Mouse (Mus musculus): ENCODE measurements around the gene Ttc24.

Ttc24 gene

DNA sequence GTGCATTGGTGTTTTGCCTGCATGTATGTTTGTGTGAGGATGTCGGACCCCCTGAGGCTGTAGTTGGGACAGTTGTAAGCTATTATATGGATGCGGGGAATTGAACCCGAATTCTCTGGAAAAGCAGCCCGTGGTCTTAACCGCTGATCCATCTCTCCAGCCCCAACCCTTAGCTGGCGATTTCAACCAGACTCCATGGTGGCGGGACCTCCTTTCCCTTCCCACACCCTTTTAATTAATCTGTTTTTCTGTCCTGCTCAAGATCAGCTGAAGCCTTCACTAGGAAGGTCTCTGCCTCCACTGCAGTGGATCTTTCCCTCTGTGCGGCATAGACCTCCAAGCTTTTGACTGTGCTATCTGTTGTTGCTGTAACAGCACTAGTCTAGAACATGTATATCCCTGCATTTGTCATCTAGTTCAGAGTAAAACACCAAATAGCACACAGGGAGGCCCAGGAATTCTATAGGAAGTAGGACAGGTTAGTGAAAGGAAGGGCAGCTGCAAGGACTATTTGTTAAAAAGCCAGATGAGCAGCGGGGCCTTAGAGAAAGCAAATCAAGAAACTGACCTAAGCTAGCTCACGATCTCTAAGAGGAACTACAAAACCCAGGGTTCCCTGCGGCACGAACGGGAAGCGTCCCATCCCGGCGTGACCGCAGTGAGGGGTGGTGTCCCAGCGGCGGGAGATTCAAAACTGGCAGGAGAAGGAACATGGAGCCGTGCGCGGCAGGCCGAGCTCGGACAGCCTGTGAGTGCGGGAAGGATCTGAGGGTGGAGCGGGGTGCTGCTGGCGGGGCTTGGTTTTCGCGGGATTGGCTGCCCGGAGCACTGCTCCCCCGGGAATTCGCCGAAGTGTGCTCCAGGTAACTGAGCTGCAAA, 3.5 kb upstream of the Ttc24 start, which contains the start of gene Iqgap3:
Iqgap3 (plus strand) TSS at position 627 of the 879 bp plus-strand sequence.
- peak; percentile 65 to 84 for DNase-seq (ENCODE audit: low spot score in 2 of 2)

DNA sequence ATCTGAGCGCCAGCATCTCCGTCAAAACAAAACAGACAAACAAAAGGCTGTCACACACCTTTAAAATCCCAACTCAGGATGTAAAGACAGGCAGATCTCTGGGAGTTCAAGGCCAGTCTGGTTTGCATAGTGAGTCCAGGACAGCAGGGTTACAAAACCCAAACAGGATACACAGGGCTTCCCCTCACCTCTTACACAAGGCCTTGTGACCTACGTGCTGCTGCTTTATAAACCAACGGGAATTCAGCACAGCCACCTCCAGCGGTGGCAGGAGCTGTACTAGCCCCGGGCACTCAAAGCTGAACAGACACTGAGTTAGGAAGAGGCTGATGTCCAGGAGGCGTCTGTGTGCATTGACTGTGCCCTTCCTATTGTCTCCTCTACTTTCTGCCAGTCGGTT, 663 bp downstream of the Ttc24 start:
- no peak for DNase-seq (ENCODE audit: low spot score in 2 of 2)

DNA sequence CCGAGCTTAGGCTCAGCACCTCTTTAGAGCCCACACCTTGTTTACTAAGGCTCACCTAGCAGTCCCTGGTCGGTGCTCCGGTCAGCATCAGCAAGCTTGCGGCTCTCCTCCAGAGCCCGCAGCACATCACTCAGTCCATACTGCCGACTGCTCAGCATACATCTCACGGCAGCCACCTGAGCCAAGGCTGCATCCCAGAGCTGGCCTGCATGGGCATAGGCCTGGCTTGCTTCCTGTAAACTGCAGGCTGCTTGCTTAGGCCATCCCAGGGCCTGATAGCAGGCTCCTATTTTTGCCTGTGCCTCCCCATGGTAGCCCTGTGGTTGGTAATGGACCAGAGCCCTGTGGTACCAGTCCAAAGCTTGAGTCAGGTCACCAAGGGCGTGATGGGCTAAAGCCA, 3.3 kb downstream of the Ttc24 start:
- no peak for DNase-seq (ENCODE audit: low spot score in 2 of 2)

DNA sequence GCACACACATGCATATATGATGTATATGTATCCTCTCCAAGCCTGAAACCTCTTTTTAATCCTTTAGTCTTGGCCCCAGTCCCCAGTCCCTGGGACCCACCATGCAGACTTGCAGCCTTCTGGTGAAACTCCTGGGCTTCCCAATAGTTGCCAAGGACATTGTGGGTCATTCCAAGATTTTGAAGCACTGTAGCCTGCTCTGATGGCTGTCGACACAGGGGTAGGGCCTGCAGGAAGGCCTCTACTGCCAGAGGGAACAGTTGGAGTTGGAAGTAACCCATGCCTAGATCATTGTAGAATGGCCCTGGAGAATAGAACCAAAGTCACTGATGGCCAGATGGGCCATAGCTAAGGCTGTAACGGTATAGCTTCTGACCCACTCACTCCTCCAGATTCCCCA, 3.8 kb downstream of the Ttc24 start:
- no peak for DNase-seq (ENCODE audit: low spot score in 2 of 2)

DNA sequence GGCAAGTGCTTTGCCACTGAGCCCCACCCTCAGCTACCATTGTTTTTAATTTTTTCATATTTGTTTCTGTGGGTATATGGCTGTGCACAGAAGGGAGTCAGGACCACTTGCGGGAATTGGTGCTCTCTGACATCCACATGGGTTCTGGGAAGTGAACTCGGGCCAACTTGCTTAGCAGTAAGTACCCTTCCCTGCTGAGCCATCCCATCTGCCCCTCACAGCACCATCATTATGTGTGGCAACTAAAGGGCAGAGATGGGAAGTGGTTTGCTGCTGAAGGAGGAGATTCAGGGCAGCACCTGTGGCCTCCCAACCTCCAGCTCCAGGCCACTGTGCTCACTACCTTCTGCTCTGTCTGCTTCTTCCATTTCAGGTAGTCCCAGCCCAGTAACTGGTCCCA, 4.5 kb downstream of the Ttc24 start:
- no peak for DNase-seq (ENCODE audit: low spot score in 2 of 2)

DNA sequence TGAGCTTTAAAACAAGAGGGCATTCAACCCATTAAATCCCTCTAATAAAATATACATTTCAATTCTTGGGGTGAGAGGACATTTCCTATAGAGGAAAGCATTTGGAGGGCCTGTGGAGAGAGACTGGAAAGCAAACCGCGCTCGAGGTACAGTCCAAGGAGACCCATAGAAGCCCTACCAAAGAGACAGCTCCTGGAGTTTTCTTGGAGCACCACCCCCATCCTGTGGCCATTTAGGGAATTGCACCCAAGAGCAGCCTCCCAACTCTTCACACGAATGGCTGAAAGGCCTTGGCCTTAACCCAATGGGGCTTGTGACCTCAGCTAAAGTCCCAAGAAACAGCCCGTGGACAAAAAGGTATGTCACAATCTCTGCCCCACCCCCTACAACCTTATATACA, 6.3 kb downstream of the Ttc24 start:
- DNase-seq (ENCODE audit: low spot score in 2 of 2): peak; percentile 92 to 95

DNA sequence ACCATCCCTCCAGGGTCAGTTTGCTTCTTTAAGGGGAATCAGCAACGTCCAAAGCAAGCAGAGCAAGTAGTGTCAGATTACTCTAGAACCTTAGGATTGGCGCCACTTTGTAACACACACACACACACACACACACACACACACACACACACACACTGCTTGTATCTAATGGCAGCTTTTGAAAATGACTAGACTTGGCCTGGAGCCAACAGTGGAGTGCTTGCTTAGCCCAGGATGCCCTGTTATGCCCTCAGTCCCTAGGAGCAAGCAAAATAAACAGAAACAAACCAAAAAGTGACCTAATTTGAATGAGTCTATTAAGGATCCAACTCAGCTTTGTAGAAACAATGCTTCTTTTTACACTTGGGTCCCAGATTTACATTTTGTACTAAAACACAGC, 9.7 kb downstream of the Ttc24 start:
- DNase-seq (ENCODE audit: low spot score in 2 of 2): no peak

DNA sequence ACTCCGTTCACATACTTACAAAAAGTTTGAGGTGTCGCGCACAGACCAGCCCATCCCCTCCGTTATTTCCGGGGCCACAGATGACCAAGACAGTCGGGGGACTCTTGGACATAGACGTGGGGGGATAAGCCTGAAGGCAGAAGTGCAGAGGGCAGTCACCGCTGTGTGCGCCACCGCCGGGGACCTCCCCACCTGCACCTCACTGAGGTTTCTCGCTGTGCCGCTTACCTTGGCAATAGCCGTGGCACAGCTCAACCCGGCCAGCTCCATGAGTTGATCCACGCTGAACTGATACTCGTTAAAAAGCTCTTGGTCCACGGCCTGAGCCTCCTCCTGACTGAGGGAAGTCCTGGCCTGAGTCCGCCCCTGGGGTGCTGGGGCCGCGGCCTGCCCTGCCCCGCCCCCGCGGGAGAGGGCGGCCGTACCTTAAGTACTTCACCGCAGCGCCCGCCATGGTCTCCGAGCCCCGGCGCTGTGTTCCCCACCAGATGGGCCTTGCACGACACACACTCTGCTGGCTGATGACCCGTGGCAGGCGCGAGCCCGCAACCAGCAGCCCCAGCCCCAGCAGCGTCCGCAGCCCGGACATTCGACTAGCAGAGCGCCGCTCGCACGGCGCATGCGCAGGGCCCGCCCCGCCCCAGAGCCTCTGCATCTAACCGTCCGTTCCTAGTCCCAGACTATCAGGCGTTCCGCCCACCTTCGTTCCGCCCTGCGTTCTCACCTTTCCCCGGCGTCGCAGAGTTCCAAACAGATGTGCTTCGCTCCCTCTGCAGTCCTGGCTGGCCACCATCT, 20.0 kb downstream of the Ttc24 start, which contains the start of gene Naxe:
Naxe (minus strand) TSS at position 594 of the 795 bp plus-strand sequence.
- peak; percentile 64 to 66 for DNase-seq (ENCODE audit: low spot score in 2 of 2)

DNA sequence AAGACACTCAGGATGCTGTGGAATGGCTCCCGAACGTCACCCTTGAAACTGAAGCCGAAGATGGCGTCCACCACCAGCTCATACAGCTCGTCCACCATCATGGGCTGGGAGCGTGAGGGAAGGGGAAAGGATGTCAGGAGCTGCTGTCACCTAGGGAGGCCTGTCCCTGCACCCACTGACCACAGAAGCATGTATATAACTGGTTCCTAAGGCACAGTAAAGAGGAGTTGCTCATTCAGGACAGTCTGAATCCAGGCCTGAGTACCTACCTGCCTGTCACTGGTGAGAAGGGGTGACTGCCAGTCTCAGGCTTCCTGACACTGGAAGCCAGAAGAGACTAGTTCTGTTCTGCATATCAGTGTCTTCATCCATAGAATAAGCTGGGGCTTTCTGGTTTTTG, 21.1 kb downstream of the Ttc24 start:
- no peak for DNase-seq (ENCODE audit: low spot score in 2 of 2)

DNA sequence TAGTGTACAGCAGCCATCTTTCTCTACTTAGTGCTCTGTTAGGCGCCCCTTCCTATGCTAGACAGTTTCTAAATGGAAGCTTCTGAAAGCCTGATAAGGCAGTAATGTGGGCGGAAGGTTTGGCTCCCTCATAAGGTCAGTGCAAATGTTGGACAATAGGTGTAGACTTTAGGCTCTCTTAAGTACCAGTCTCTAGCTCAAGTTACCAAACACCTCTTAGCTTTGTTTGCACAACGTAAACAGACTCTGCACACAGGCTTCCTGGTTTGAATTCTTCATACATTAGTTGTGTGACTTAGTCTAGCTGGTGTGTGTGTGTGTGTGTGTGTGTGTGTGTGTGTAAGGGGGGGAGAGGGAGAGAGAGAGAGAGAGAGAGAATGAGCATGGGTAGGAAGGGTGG, 28.6 kb downstream of the Ttc24 start:
- no peak for DNase-seq (ENCODE audit: low spot score in 2 of 2)

DNA sequence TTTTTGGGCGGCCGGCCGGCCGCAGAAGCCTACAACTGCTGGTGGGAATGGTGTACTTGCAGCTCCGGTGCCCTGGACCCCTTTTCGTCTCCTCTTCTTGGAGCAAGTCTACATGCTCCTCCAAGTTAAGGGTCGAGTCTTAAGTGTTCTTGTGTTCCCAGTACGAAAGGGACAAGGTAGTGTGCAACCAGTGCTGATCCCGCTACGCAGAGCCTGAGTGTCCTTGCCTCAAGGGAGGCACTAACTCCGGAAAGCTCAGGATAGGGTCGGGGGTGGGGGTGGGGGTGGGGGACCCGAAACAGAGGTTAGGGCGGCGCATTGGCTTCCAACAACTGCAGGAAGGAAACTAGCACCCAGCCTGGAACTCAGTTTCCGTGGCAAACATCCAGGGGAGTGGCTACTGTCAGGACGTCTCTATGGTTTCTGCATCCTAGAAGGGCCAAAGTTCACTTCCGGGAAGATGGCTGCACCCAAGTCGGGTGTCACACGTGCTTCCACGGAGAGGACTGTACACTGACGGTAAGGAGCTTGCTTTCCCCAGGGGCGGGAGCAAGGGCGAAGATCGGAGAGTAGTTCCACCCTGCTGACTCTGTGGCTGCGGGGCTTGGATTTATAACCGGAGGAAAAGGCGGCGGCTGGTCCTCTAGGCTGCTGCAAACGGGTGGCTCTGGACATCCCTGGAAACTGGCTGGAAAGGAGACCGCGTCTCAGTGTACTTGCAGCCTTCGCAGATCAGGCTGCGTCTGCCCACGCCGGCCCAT, 35.3 kb downstream of the Ttc24 start, which contains the start of gene Gpatch4:
Gpatch4 (plus strand) TSS at position 448 of the 761 bp plus-strand sequence.
- peak; percentile 54 to 81 for DNase-seq (ENCODE audit: low spot score in 2 of 2)

DNA sequence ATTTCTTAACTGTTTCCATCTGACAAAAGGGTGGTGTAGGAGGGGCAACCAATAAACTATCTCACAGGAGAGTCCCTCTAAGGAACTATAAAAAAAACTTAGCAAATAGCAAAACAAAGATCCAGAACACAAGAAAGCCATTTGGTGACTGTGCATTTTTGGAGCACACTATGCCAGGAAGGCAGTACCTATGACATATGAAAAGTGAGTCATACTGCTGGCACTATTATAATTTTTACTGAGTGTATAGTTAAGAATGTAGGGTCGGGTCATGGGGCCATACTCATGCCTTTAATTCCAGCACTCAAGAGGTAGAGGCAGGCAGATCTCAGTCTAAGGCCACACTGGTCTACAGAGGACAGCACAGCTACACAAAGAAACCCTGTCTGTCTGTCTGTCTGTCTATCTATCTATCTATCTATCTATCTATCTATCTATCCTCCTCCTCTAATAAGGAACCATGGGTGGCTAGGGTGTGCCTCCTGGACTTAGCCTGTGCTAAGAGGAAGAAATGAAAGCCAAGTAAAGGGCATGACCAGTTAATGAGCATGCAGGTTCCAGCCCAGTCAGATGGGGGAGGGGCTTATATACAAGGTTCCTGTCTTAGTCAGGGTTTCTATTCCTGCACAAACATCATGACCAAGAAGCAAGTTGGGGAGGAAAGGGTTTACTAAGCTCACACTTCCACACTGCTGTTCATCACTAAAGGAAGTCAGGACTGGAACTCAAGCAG, 42.4 kb downstream of the Ttc24 start:
- DNase-seq (ENCODE audit: low spot score in 2 of 2): no peak

DNA sequence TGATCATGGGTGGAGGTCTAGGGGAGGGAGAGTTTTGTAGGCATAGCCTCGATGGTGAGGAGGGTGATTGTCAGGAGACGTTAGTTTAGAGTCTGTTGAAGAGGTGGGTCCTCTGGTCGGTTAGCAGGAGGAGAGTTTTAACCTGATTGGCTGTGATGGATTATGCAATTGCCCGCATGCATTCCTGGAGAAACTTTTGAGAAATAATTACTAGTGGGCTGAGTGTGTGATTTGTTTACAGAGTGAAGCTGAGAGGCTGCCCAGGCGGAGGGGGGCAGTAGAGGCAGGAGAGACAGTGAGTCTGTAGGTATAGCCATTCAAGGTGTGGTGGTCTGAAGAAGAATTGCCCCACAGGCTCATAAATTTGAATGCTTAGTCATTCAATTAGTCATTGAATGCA, 44.6 kb downstream of the Ttc24 start:
- no peak for DNase-seq (ENCODE audit: low spot score in 2 of 2)

DNA sequence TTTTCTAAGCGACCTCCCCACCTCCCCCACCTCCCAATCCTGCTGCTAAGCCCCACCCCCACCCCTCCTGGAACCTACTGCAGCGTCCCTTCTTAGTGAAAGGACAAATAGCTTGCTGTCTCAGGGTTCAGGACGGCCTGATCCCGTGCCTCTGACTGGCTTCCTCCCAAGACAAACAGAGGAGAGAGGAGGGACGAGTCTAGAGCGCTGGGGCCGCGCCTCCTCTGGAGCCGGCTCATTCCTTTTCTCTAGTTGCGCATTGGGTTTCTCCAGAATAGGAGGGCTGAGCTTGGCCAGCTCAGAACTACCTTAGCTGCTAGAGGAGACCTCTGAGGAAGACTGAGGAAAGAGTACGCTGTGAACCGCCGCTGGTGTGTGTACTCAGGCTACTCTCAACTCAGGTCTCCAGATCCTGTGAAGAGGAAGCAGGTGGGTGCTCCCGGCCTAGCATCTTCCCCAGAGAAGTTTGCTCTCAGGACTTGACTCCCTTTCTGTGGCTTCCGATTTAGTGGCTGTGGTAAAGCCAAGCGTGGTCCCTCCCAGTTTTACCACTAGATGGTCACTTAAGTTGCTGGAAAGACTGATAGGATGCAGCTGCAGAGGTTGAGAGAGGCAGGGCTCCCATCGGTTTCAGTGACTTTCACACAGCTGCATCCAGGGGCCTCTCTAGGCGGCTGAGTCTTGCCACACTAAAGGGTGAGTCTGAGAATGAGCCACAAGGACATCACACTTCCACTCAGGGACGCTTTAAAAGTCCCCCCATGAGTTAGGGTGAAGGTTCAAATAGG, 47.3 kb downstream of the Ttc24 start:
- no peak for DNase-seq (ENCODE audit: low spot score in 2 of 2)

DNA sequence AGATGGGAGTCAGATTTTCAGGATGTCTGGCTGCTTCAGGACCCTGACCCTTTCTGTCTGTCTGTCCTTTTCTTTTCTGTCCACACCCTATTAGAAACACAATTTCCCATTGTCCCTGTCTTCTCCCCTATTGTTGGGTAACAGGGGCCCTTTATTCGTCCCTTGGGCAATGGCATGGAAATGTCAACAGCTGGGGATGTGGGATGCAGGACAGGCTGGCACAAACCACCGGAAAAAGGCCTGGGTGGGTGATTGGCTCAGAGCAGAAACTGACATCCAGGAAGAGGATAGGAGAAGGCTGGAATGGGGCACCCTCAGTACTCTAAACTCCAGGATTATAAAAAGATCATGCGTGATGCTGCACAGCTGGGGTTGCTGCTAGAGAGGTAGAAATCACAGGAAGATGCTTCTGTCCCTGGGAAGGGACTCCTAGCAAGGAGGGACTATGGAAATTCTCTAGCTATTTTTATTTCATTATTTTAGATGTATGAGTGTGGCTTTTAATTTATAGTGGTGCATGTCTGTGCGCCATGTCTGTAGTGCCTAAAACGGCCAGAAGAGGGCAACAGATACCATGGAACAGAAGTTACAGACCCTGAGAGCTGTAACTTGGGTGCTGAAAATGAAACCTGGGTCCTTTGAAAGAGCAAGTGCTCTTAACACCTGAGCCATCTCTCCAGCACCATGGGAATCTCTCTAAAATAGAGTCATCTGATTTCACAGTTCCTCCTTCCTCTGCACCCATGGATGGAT, 50.5 kb downstream of the Ttc24 start, which contains the start of gene Hapln2:
Hapln2 (minus strand) TSS at position 150 of the 753 bp plus-strand sequence.
- DNase-seq (ENCODE audit: low spot score in 2 of 2): no peak

DNA sequence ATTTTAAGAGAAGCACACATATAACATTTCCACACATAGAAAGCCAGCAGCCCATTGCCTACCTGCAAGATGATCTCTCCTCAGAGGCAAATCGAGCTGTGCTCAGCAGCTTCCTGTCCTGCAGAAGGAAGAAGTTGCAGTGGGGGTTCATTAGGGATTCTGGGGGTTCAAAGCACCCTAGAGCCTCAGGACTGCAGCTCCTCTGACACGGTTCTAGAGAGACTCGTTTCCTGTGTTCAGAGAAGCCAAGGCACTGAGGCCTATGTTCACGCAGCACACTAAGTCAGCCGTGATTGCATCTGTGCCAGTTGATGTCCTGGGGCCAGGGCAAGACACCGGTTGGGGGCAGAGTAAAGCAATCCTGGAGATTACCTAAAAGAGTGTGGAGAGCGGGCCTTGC, 51.3 kb downstream of the Ttc24 start:
- DNase-seq (ENCODE audit: low spot score in 2 of 2): no peak

DNA sequence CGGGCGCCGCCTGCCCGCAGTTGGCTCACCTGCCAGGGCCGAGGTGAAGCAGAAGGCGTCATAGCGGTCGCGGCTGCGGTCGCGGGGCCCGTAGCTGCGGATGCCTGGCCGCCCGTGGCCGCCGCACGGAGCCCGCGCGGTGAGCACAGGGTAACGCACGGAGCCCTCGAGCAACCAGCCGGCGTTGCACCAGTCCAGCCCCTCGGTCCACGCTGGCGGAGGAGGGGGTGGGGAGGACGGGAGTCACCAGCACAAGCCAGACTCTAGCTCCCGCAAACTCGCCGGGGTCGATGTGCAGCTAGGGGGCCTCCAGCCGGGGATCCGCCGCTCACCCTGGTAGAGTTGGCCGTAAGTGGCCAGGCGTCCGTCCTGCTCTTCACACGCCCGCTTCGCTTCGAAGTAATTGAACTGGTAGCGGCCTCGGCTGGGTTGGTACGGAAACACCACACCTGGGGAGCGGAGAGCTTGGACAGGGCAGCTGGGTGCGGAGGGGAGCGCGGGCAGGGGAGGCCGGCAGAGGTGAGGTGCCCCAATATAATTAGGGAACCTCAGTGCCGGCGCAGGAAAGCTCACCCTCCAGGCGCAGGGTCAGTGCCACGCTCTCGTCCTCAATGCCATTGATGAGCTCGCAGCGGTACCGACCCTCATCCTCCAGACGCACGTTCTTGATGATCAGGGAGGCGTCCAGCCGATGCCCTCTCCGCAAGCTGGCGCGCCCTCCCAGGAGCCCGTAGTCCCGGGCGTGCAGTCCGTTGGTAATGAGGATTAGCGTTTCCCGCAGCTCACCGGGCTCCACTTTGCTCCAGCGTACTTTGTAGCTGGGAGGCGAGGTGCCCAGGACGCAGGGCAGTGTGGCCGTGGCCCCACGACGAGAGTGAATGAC, 54.7 kb downstream of the Ttc24 start:
- DNase-seq (ENCODE audit: low spot score in 2 of 2): no peak
